Mouse (Mus musculus) lung, postnatal 36 days (tissue): Measurements from ENCODE around the gene Gpat3.
A peak's percentile ranks its signal among the peaks of the same experiment; 100 is the strongest.

Experiments
- DNase-seq: peaks from one replicate; pipeline ENCODE4 v3.0.0; 2022; ENCODE audit warnings: mixed read lengths

The Gpat3 gene

GRCm38 (mm10) chr5:100845485-100845847 lies at the start of gene Gpat3:
TSS of gene Gpat3 (plus strand) at chr5:100845713.
- peak; percentile 42 for DNase-seq

- peak; percentile 91 for DNase-seq
Measured at GRCm38 (mm10) chr5:100798165-100798860, 47.2 kb upstream of the Gpat3 start, which contains the start of the genes Helq and Mrps18c. TSS of gene Helq (minus strand) at chr5:100798598. TSS of gene Mrps18c (plus strand) at chr5:100798627.

GRCm38 (mm10) chr5:100818341-100818740 lies 27.2 kb upstream of the Gpat3 start:
- no peak for DNase-seq

- peak; percentile 23 for DNase-seq
Measured at GRCm38 (mm10) chr5:100819568-100820480, 25.7 kb upstream of the Gpat3 start.

GRCm38 (mm10) chr5:100820483-100821184 lies 24.9 kb upstream of the Gpat3 start, which contains the start of gene Abraxas1:
TSS of gene Abraxas1 (minus strand) at chr5:100820965.
- peak; percentile 91 for DNase-seq

GRCm38 (mm10) chr5:100821375-100821774 lies 24.1 kb upstream of the Gpat3 start:
- DNase-seq = peak; percentile 37

GRCm38 (mm10) chr5:100822826-100823225 lies 22.7 kb upstream of the Gpat3 start:
- DNase-seq = no peak

- DNase-seq = peak; percentile 25
Measured at GRCm38 (mm10) chr5:100825975-100826374, 19.5 kb upstream of the Gpat3 start.

GRCm38 (mm10) chr5:100826531-100826930 lies 19.0 kb upstream of the Gpat3 start:
- DNase-seq = no peak

- no peak for DNase-seq
Measured at GRCm38 (mm10) chr5:100828701-100829100, 16.8 kb upstream of the Gpat3 start.

GRCm38 (mm10) chr5:100832680-100833079 lies 12.8 kb upstream of the Gpat3 start:
- no peak for DNase-seq

- DNase-seq = no peak
Measured at GRCm38 (mm10) chr5:100833841-100834240, 11.7 kb upstream of the Gpat3 start.

- DNase-seq = no peak
Measured at GRCm38 (mm10) chr5:100835862-100836538, 9.5 kb upstream of the Gpat3 start.

- DNase-seq = no peak
Measured at GRCm38 (mm10) chr5:100837907-100838306, 7.6 kb upstream of the Gpat3 start.

- DNase-seq = no peak
Measured at GRCm38 (mm10) chr5:100844485-100844884, 1.0 kb upstream of the Gpat3 start.

- peak; percentile 84 for DNase-seq
Measured at GRCm38 (mm10) chr5:100845848-100846598, 510 bp downstream of the Gpat3 start.

- no peak for DNase-seq
Measured at GRCm38 (mm10) chr5:100846599-100846920, 1.0 kb downstream of the Gpat3 start.

- DNase-seq = no peak
Measured at GRCm38 (mm10) chr5:100847143-100847542, 1.6 kb downstream of the Gpat3 start.

GRCm38 (mm10) chr5:100853963-100854362 lies 8.4 kb downstream of the Gpat3 start:
- no peak for DNase-seq

GRCm38 (mm10) chr5:100856552-100856951 lies 11.0 kb downstream of the Gpat3 start:
- no peak for DNase-seq

- peak; percentile 80 for DNase-seq
Measured at GRCm38 (mm10) chr5:100860417-100861053, 15.0 kb downstream of the Gpat3 start.
